Mouse (Mus musculus) cerebellum, adult 2 months (tissue): ENCODE measurements around the gene Kat8.

Experiments
- CTCF ChIP-seq: fragments of 200-500 bp; IDR thresholded peaks from 2 replicates; pipeline ENCODE4 v1.5.1; 2011; ENCODE audit warnings: low read depth, mild to moderate bottlenecking, control low read depth, low read length, moderate library complexity, borderline replicate concordance; ENCODE audit not compliant: insufficient read depth
- POLR2A ChIP-seq: fragments of 200-500 bp; IDR thresholded peaks from 2 replicates; pipeline ENCODE4 v1.6.1; 2011; ENCODE audit warnings: low read length, control low read depth, borderline replicate concordance; ENCODE audit not compliant: insufficient read depth

GRCm38 (mm10) chr7:127927726-127928125, 15.4 kb downstream of the Kat8 start:
- TF ChIP-seq CTCF (no peak), POLR2A (no peak)
